Mouse (Mus musculus) heart, embryonic 11.5 days (tissue): Measurements from ENCODE around the gene Chat. TPM values are rescaled to one million over a fixed set of nuclear protein-coding genes. Genes with fewer than 3 reads are reported as not detected.
A peak's percentile ranks its signal among the peaks of the same experiment; 100 is the strongest.
"Not testable (repeated sequence)": the region's sequence is repeated elsewhere in the genome, so short reads cannot be mapped to it uniquely, and the experiment has no call there.

Source experiments
- ATAC-seq: fragments of 200-750 bp; cut with Nextera tagmentation; replicated peaks from 2 replicates; pipeline ENCODE4 v1.8.0; 2017; ENCODE audit warnings: moderate library complexity; ENCODE audit not compliant: insufficient number of reproducible peaks, low FRiP score, low TSS enrichment
- H3K27ac ChIP-seq: fragments of 300-500 bp; sonication (generic); 2 replicates; pipeline ENCODE4 v1.5.1; 2014; ENCODE audit warnings: mild to moderate bottlenecking, low read depth, low read length
- H3K27me3 ChIP-seq: fragments of 300-500 bp; sonication (generic); 2 replicates; pipeline ENCODE4 v1.6.1; 2014; ENCODE audit warnings: mild to moderate bottlenecking, low read length, mixed read lengths; ENCODE audit not compliant: control insufficient read depth, insufficient read depth
- H3K36me3 ChIP-seq: fragments of 300-500 bp; sonication (generic); 2 replicates; pipeline ENCODE4 v1.6.1; 2014; ENCODE audit warnings: mild to moderate bottlenecking, low read length, moderate library complexity, mixed read lengths; ENCODE audit not compliant: control insufficient read depth, insufficient read depth
- H3K4me1 ChIP-seq: fragments of 300-500 bp; sonication (generic); 2 replicates; pipeline ENCODE4 v1.6.1; 2014; ENCODE audit warnings: low read length; ENCODE audit not compliant: control insufficient read depth, insufficient read depth
- H3K4me2 ChIP-seq: fragments of 300-500 bp; sonication (generic); 2 replicates; pipeline ENCODE4 v1.6.1; 2014; ENCODE audit warnings: mild to moderate bottlenecking, moderate library complexity
- H3K4me3 ChIP-seq: fragments of 300-500 bp; sonication (generic); 2 replicates; pipeline ENCODE4 v1.5.1; 2014; ENCODE audit warnings: low read depth, low read length
- H3K9ac ChIP-seq: fragments of 300-500 bp; sonication (generic); 2 replicates; pipeline ENCODE4 v1.6.1; 2014; ENCODE audit warnings: mild to moderate bottlenecking, low read depth, low read length, moderate library complexity
- H3K9me3 ChIP-seq: fragments of 300-500 bp; sonication (generic); replicated peaks from 2 replicates; pipeline ENCODE4 v1.6.1; 2016; ENCODE audit warnings: low read length; ENCODE audit not compliant: control insufficient read depth
- WGBS: fragments of 180-500 bp; shearing (Covaris S2); extraction: QIAGEN DNeasy Blood & Tissue Kit; methylation state at CpG from one replicate; pipeline ENCODE4 v1.1.7; 2014; ENCODE audit not compliant: insufficient replicate concordance; 5-methylcytosine and 5-hydroxymethylcytosine counted together
- polyA plus RNA-seq: library from polyadenylated mRNA; unstranded; fragments of >200 nt; fragmentation: Nextera tagmentation; extraction: Ambion mirVana; gene quantifications from 2 replicates; pipeline ENCODE4 v1.2.1, GENCODE M21; 2014

The Chat gene
- polyA plus RNA-seq, 1 experiment from 2014 or later: not detected

DNA sequence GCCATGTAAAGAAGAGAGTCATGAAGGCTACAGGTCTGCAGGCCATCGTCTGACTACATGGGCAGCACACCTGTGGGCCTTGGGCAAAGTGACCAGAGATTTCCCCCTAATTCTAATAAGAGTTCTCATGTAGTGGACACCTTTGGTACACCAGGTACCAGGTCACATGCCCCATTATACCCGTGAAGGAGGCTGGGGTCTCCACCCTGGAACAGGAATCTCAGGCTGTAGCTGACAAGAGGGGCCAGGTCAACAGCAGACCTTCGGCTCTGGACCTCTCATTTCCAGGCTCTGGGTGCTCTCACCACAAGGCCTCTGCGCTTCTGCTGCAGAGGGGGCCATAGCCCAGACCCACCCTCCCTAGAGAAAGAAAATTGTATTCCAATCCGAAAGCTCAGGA lies 26.5 kb downstream of the Chat start:
- Histone ChIP-seq H3K4me1 (no peaks in the 10 kb centered on the region), H3K9me3 (no peaks in the 10 kb centered on the region), H3K27me3 (peaks cover 7% of the 10 kb centered on the region; the same call in 1 of the 2 replicates), H3K36me3 (no peaks in the 10 kb centered on the region), H3K4me3 (no peak overlapping the region), H3K9ac (no peak overlapping the region), H3K4me2 (no peak overlapping the region), H3K27ac (no peak overlapping the region)
- WGBS: 59% methylated on average over 5 of the region's 5 CpGs
- ATAC-seq: no peak

DNA sequence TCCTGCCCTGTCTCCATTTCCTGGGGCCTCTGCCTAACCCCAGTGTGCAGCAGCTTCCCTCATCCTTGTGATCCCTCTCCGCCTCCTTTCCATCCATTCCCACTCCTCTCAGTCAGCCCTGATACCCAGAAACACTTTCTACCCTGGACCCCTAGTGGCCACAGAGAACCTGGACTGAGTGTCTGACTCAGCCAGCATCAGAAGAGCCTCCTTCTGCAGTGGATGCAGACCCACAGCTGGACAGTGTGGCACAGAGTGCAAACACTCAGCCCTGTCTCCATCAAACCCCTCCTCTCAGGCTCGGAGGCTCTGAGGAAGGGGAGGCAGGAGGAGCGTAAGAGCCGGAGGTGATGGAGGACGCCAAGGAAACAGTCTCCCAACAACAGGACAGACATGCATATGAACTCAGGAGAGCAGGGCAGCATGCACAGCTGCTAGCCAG lies 28.4 kb downstream of the Chat start:
- no peak for ATAC-seq
- no peak overlapping the region for H3K27ac ChIP-seq
- no peak overlapping the region for H3K4me3 ChIP-seq
- no peak overlapping the region for H3K4me2 ChIP-seq
- H3K27me3 ChIP-seq: peaks cover 4% of the 10 kb centered on the region; the same call in 1 of the 2 replicates
- H3K9ac ChIP-seq: no peak overlapping the region
- H3K4me1 ChIP-seq: no peaks in the 10 kb centered on the region
- H3K36me3 ChIP-seq: no peaks in the 10 kb centered on the region
- no peaks in the 10 kb centered on the region for H3K9me3 ChIP-seq
- WGBS: 46% methylated on average over 5 of the region's 5 CpGs

DNA sequence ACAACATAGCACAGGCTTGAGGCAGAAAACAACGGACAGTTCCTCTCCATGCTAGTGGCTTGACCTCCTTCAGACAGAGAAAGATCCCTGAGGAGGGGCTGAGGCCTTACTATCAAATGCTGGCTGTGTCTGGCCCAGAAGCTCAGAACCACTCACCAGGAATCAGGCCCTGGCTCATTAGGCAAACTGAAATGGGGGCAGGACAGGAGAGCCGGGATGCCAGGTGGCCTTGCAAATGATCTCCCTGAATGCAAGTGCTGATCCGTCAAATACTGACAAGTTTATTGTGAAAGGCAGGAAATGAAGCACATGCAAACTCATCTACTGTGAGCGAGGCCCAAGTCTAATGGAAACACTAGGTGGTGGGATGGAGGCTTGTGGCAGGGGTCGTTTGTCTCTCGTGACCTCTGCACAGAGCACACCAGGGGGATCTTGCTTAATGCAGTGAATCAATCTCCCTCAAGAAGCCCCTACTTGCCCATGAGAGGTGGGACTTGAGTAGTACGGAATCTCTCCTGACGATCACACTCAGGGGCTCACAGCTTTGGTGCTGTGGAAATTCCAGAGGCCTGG lies 36.7 kb downstream of the Chat start:
- Histone ChIP-seq H3K27ac (no peak overlapping the region), H3K4me1 (no peaks in the 10 kb centered on the region), H3K4me3 (no peak overlapping the region), H3K9me3 (no peaks in the 10 kb centered on the region), H3K36me3 (no peaks in the 10 kb centered on the region), H3K27me3 (0 out of 2 replicates have a peak, but pooled peaks cover 3% of the 10 kb centered on the region), H3K4me2 (no peak overlapping the region), H3K9ac (no peak overlapping the region)
- ATAC-seq: no peak
- 39% methylated on average over 8 of the region's 8 CpGs for WGBS

DNA sequence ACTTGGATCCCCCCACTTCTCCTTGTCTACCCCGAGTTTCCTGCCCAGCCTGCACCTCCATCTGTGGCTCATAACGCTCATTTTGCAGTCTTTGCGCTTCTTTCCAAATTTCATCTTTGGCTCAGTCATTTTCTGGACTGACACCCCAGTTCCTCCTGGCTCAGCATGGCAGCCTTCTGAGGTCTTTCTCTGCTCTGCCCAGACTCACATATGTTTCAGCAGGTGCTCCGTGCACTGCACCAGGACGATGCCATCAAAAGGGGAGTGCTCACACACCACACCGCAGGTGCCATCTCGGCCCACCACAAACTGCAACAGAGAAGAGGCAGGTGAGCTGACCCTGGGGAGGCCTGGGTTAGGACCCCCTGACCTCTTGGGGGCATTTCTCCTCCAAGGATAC lies 41.8 kb downstream of the Chat start:
- Histone ChIP-seq H3K9ac (no peak overlapping the region), H3K4me3 (no peak overlapping the region), H3K36me3 (no peaks in the 10 kb centered on the region), H3K27me3 (no peaks in the 10 kb centered on the region), H3K4me2 (no peak overlapping the region), H3K27ac (no peak overlapping the region), H3K9me3 (no peaks in the 10 kb centered on the region), H3K4me1 (no peaks in the 10 kb centered on the region)
- ATAC-seq: no peak
- 78% methylated on average over 7 of the region's 7 CpGs for WGBS

DNA sequence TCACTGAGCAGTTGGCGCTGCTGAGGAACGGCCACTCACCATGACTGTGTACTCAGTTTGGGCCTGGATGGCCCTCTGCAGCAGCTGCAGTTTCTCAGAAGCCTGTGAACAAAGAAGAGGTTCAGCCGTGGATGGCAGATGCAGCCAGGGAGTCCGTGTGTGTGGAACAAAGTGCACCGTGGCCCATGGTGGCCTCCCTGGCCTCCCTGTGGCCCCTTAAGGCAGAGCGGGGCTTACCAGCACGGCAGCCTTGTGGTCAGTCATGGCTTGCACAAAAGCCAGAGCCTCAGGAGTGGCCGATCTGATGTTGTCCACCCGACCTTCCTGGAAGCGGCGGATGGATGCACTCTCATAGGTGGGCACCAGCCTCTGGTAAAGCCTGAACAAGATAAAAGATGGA lies 47.0 kb downstream of the Chat start:
- Histone ChIP-seq H3K4me2 (no peak overlapping the region), H3K36me3 (no peaks in the 10 kb centered on the region), H3K4me3 (no peak overlapping the region), H3K27ac (no peak overlapping the region), H3K9ac (no peak overlapping the region), H3K4me1 (no peaks in the 10 kb centered on the region), H3K9me3 (no peaks in the 10 kb centered on the region), H3K27me3 (no peaks in the 10 kb centered on the region)
- ATAC-seq: no peak
- 74% methylated on average over 11 of the region's 11 CpGs for WGBS

DNA sequence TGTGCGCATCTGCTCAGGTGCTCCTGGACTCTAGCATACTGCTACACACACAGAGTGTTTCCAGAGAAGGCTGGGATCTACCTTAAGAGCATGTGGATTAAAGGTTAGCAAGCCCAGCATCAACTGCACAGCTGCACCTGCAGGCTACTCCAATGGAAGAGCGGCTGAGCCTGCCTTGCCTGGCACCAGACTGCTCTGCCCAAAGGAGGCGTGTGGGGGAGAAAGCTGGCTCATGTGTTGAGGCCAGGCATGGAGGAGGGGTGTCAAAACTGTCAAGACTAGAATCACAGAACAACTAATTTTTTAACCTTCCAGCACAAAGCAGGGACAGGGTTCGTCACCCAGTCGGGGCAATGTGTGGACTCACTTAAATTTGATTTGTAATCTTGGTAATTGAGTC lies 53.7 kb downstream of the Chat start:
- Histone ChIP-seq H3K4me3 (no peak overlapping the region), H3K9me3 (no peaks in the 10 kb centered on the region), H3K36me3 (no peaks in the 10 kb centered on the region), H3K4me2 (no peak overlapping the region), H3K27me3 (no peaks in the 10 kb centered on the region), H3K4me1 (no peaks in the 10 kb centered on the region), H3K9ac (no peak overlapping the region), H3K27ac (no peak overlapping the region)
- 66% methylated on average over 5 of the region's 5 CpGs for WGBS
- no peak for ATAC-seq

DNA sequence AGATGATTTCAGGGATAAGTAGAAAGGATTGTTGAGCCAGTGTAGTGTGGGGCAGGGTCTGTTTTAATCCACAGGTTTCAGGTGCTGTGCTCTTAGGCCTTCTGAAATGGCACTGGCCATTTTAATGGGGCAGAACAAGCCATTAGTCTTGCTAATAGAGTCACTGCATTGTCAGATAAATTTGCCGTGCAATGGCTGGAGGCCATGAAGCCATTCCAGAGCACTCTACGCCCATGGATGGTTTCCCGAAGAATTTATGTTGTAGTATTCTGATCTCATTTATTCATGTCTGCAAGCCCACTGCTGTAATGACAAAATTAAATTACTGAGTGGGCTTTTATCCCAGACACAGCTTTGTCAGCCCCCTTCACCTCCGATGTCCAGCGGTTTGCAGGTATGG lies 55.7 kb downstream of the Chat start:
- H3K4me3 ChIP-seq: no peak overlapping the region
- H3K27ac ChIP-seq: no peak overlapping the region
- no peak overlapping the region for H3K4me2 ChIP-seq
- H3K9ac ChIP-seq: no peak overlapping the region
- ATAC-seq: no peak
- 88% methylated on average over 5 of the region's 5 CpGs for WGBS
- H3K4me1 ChIP-seq: no peaks in the 10 kb centered on the region
- no peaks in the 10 kb centered on the region for H3K27me3 ChIP-seq
- no peaks in the 10 kb centered on the region for H3K9me3 ChIP-seq
- no peaks in the 10 kb centered on the region for H3K36me3 ChIP-seq

DNA sequence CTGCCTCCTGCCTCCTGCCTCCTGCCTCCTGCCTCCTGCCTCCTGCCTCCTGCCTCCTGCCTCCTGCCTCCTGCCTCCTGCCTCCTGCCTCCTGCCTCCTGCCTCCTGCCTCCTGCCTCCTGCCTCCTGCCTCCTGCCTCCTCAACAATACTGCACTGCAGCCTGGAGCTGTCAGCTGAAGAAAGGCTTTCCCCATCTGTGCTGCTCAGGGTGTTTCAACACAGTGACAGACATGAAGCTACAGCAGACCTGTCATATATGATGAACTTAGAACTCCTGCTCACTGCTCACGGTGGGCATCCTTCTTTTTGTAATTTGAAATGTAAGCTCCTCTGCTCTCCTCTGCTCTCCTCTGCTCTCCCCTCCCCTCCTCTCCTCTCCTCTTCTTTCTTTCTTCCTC lies 60.4 kb downstream of the Chat start:
- 62% methylated on average over 1 of the region's 1 CpGs for WGBS
- H3K9ac ChIP-seq, ATAC-seq, H3K4me3 ChIP-seq, H3K4me1 ChIP-seq, H3K9me3 ChIP-seq, H3K27ac ChIP-seq, H3K27me3 ChIP-seq, H3K4me2 ChIP-seq, H3K36me3 ChIP-seq: not testable (repeated sequence)

DNA sequence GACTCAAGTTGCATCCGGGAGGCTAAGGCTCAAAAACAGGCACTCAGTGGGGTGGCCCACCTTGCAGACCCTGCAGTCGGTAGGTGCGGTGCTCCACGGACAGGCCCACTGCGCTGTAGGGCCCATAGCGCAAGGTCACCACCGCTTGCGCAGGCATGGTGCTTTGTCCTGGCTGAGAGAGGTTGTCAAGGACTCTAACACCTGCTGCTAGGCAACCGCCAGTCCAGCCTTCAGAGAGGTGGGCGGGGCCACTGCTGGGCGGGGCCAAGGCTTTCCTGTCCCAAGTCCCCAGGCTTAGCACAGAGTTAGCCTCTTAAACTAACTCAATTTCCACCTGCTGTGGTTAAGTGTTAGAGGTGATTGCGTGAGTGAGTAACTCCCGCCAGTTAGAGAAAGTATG lies 77.6 kb downstream of the Chat start, which contains the start of gene 1700024G13Rik:
1700024G13Rik (minus strand) TSS at position 196 of the 400 bp plus-strand sequence.
- H3K9me3 ChIP-seq: no peaks in the 10 kb centered on the region
- H3K27ac ChIP-seq: no peak within 1 kb of the TSS
- WGBS: 3% methylated on average over 13 of the region's 13 CpGs
- no peak within 1 kb of the TSS for H3K4me3 ChIP-seq
- no peak within 1 kb of the TSS for H3K4me2 ChIP-seq
- H3K9ac ChIP-seq: no peak within 1 kb of the TSS
- peak; percentile 75 for ATAC-seq
- no peaks in the 10 kb centered on the region for H3K4me1 ChIP-seq
- H3K36me3 ChIP-seq: no peaks in the 10 kb centered on the region
- H3K27me3 ChIP-seq: peaks cover 4% of the 10 kb centered on the region; the same call in 1 of the 2 replicates
